Mouse (Mus musculus): ENCODE results near the gene 4930415O20Rik. TPM values are rescaled to one million over a fixed set of nuclear protein-coding genes. Genes with fewer than 3 reads are reported as not detected.

Gene 4930415O20Rik
- polyA plus RNA-seq, 1 experiment: 0.10 TPM

- Histone ChIP-seq H3K79me2 (ENCODE audit: control insufficient read depth, insufficient read depth) (no peaks in the 10 kb centered on the region), H3ac (ENCODE audit: control insufficient read depth, insufficient read length) (no peak overlapping the region), H3K27me3 (ENCODE audit: control insufficient read depth, insufficient read depth, insufficient read length) (no peaks in the 10 kb centered on the region), H3K36me3 (ENCODE audit: control insufficient read depth, insufficient read depth) (no peaks in the 10 kb centered on the region), H3K4me3 (no peak overlapping the region), H3K4me2 (ENCODE audit: low read depth) (no peak overlapping the region)
- TF ChIP-seq MAX (IDR thresholded peaks at IDR 0.05; ENCODE audit: low read depth) (no peak), TCF12 (IDR thresholded peaks at IDR 0.05; ENCODE audit: insufficient read depth, poor library complexity, severe bottlenecking) (no peak), POLR2A (IDR thresholded peaks at IDR 0.05; ENCODE audit: insufficient read length, low read depth) (no peak), CEBPB (IDR thresholded peaks at IDR 0.05; ENCODE audit: insufficient read depth, poor library complexity, severe bottlenecking) (no peak), TCF3 (IDR thresholded peaks at IDR 0.05; ENCODE audit: insufficient read length, low read depth) (no peak), REST (IDR thresholded peaks at IDR 0.05; ENCODE audit: insufficient read depth, insufficient read length) (no peak), MYOD1 (IDR thresholded peaks at IDR 0.05; ENCODE audit: control insufficient read depth in 1 of 3, insufficient read length in 2 of 3, low read depth in 2 of 3) (no peak), MYOG (IDR thresholded peaks at IDR 0.05; ENCODE audit: control insufficient read depth in 1 of 3, insufficient read depth in 1 of 3, insufficient read length in 2 of 3, low read depth in 2 of 3) (no peak), USF1 (IDR thresholded peaks at IDR 0.05; ENCODE audit: low read depth) (no peak), SRF (IDR thresholded peaks at IDR 0.05; ENCODE audit: control insufficient read depth, insufficient read length, low read depth) (no peak), E2F4 (IDR thresholded peaks at IDR 0.05; ENCODE audit: insufficient read depth) (no peak)
Observed at GRCm38 (mm10) chr15:98623361-98623821, 52.6 kb downstream of the 4930415O20Rik start.

GRCm38 (mm10) chr15:98626078-98626477 lies 55.3 kb downstream of the 4930415O20Rik start:
- peak overlapping the region; percentile 79 for H3K4me2 ChIP-seq (ENCODE audit: low read depth)
- no peaks in the 10 kb centered on the region for H3K79me2 ChIP-seq (ENCODE audit: control insufficient read depth, insufficient read depth)
- no peak overlapping the region for H3ac ChIP-seq (ENCODE audit: control insufficient read depth, insufficient read length)
- H3K4me3 ChIP-seq: no peak overlapping the region
- no peaks in the 10 kb centered on the region for H3K27me3 ChIP-seq (ENCODE audit: control insufficient read depth, insufficient read depth, insufficient read length)
- H3K36me3 ChIP-seq (ENCODE audit: control insufficient read depth, insufficient read depth): no peaks in the 10 kb centered on the region
- TF ChIP-seq CEBPB (IDR thresholded peaks at IDR 0.05; ENCODE audit: insufficient read depth, poor library complexity, severe bottlenecking) (no peak), MYOG (IDR thresholded peaks at IDR 0.05; ENCODE audit: control insufficient read depth in 1 of 3, insufficient read depth in 1 of 3, insufficient read length in 2 of 3, low read depth in 2 of 3) (peak in 1 of 3 experiments; percentile 7), SRF (IDR thresholded peaks at IDR 0.05; ENCODE audit: control insufficient read depth, insufficient read length, low read depth) (no peak)

- H3K4me2 ChIP-seq (ENCODE audit: low read depth): peak overlapping the region; percentile 52
- H3K79me2 ChIP-seq (ENCODE audit: control insufficient read depth, insufficient read depth): no peaks in the 10 kb centered on the region
- no peak for TF ChIP-seq REST (IDR thresholded peaks at IDR 0.05; ENCODE audit: insufficient read depth, insufficient read length)
- no peaks in the 10 kb centered on the region for H3K36me3 ChIP-seq (ENCODE audit: control insufficient read depth, insufficient read depth)
- H3ac ChIP-seq (ENCODE audit: control insufficient read depth, insufficient read length): no peak overlapping the region
- H3K27me3 ChIP-seq (ENCODE audit: control insufficient read depth, insufficient read depth, insufficient read length): no peaks in the 10 kb centered on the region
- no peak overlapping the region for H3K4me3 ChIP-seq
Observed at GRCm38 (mm10) chr15:98626487-98627212, 55.8 kb downstream of the 4930415O20Rik start.

- H3ac ChIP-seq (ENCODE audit: control insufficient read depth, insufficient read length): no peak overlapping the region
- H3K4me2 ChIP-seq (ENCODE audit: low read depth): no peak overlapping the region
- TF ChIP-seq MYOG (IDR thresholded peaks at IDR 0.05; ENCODE audit: control insufficient read depth in 1 of 3, insufficient read depth in 1 of 3, insufficient read length in 2 of 3, low read depth in 2 of 3): peak in 1 of 3 experiments; percentile 64
- TF ChIP-seq MYOD1 (IDR thresholded peaks at IDR 0.05; ENCODE audit: control insufficient read depth in 1 of 3, insufficient read length in 2 of 3, low read depth in 2 of 3): peak in 2 of 3 experiments; percentile 9 to 75
- TF ChIP-seq E2F4 (IDR thresholded peaks at IDR 0.05; ENCODE audit: insufficient read depth): no peak
- no peak for TF ChIP-seq POLR2AphosphoS2 (IDR thresholded peaks at IDR 0.05; ENCODE audit: insufficient read length, low read depth)
- TF ChIP-seq POLR2A (IDR thresholded peaks at IDR 0.05; ENCODE audit: insufficient read length, low read depth): no peak
- TF ChIP-seq USF1 (IDR thresholded peaks at IDR 0.05; ENCODE audit: low read depth): no peak
- TF ChIP-seq SRF (IDR thresholded peaks at IDR 0.05; ENCODE audit: control insufficient read depth, insufficient read length, low read depth): no peak
- TF ChIP-seq REST (IDR thresholded peaks at IDR 0.05; ENCODE audit: insufficient read depth, insufficient read length): no peak
- TF ChIP-seq TCF3 (IDR thresholded peaks at IDR 0.05; ENCODE audit: insufficient read length, low read depth): no peak
- no peak for TF ChIP-seq CEBPB (IDR thresholded peaks at IDR 0.05; ENCODE audit: insufficient read depth, poor library complexity, severe bottlenecking)
- no peaks in the 10 kb centered on the region for H3K79me2 ChIP-seq (ENCODE audit: control insufficient read depth, insufficient read depth)
- H3K4me3 ChIP-seq: no peak overlapping the region
- H3K36me3 ChIP-seq (ENCODE audit: control insufficient read depth, insufficient read depth): no peaks in the 10 kb centered on the region
- no peaks in the 10 kb centered on the region for H3K27me3 ChIP-seq (ENCODE audit: control insufficient read depth, insufficient read depth, insufficient read length)
Observed at GRCm38 (mm10) chr15:98628589-98629254, 57.9 kb downstream of the 4930415O20Rik start.

- no peak overlapping the region for H3K4me2 ChIP-seq (ENCODE audit: low read depth)
- H3K27me3 ChIP-seq (ENCODE audit: control insufficient read depth, insufficient read depth, insufficient read length): no peaks in the 10 kb centered on the region
- no peaks in the 10 kb centered on the region for H3K36me3 ChIP-seq (ENCODE audit: control insufficient read depth, insufficient read depth)
- no peak for TF ChIP-seq TCF3 (IDR thresholded peaks at IDR 0.05; ENCODE audit: insufficient read length, low read depth)
- TF ChIP-seq USF1 (IDR thresholded peaks at IDR 0.05; ENCODE audit: low read depth): no peak
- TF ChIP-seq E2F4 (IDR thresholded peaks at IDR 0.05; ENCODE audit: insufficient read depth): no peak
- TF ChIP-seq MYOG (IDR thresholded peaks at IDR 0.05; ENCODE audit: control insufficient read depth in 1 of 3, insufficient read depth in 1 of 3, insufficient read length in 2 of 3, low read depth in 2 of 3): no peak
- TF ChIP-seq MAX (IDR thresholded peaks at IDR 0.05; ENCODE audit: low read depth): no peak
- TF ChIP-seq TCF12 (IDR thresholded peaks at IDR 0.05; ENCODE audit: insufficient read depth, poor library complexity, severe bottlenecking): no peak
- TF ChIP-seq POLR2A (IDR thresholded peaks at IDR 0.05; ENCODE audit: insufficient read length, low read depth): no peak
- TF ChIP-seq CEBPB (IDR thresholded peaks at IDR 0.05; ENCODE audit: insufficient read depth, poor library complexity, severe bottlenecking): no peak
- no peaks in the 10 kb centered on the region for H3K79me2 ChIP-seq (ENCODE audit: control insufficient read depth, insufficient read depth)
- no peak overlapping the region for H3K4me3 ChIP-seq
- H3ac ChIP-seq (ENCODE audit: control insufficient read depth, insufficient read length): no peak overlapping the region
Observed at GRCm38 (mm10) chr15:98629464-98629863, 58.7 kb downstream of the 4930415O20Rik start.
